Mouse (Mus musculus) lung, adult 2 months (tissue): ENCODE results near the gene Ube3b. TPM values are rescaled to one million over a fixed set of nuclear protein-coding genes. Genes with fewer than 3 reads are reported as not detected.

Experiments
- DNase-seq: peaks from one replicate; pipeline ENCODE4 v3.0.0; 2022
- H3K4me1 ChIP-seq: fragments of 200-500 bp; 2 replicates; pipeline ENCODE4 v1.6.1; 2011; ENCODE audit warnings: low read length; ENCODE audit not compliant: control insufficient read depth, insufficient read depth
- H3K4me3 ChIP-seq: fragments of 200-500 bp; replicated peaks from 2 replicates; pipeline ENCODE3; 2011; ENCODE audit warnings: low read depth, mild to moderate bottlenecking, control low read depth, low read length; ENCODE audit errors: extremely low read depth
- CTCF ChIP-seq: fragments of 200-500 bp; IDR thresholded peaks from 2 replicates; pipeline ENCODE4 v1.5.1; 2011; ENCODE audit warnings: mild to moderate bottlenecking, low read length, control low read depth; ENCODE audit not compliant: insufficient read depth
- POLR2A ChIP-seq: fragments of 200-500 bp; IDR thresholded peaks from 2 replicates; pipeline ENCODE4 v1.6.1; 2011; ENCODE audit warnings: low read depth, mild to moderate bottlenecking, control low read depth, low read length, borderline replicate concordance; ENCODE audit errors: extremely low read depth
- WGBS: fragments of 180-500 bp; shearing (Covaris S2); methylation state at CpG from one replicate; pipeline ENCODE4 v1.1.7; 2018; 5-methylcytosine and 5-hydroxymethylcytosine counted together
- polyA plus RNA-seq: library from polyadenylated mRNA; depleted of rRNA; stranded (reverse); fragments of >200 nt; gene quantifications from 2 replicates; pipeline ENCODE4 v1.2.3, GENCODE M21; 2012

The Ube3b gene
- polyA plus RNA-seq, 1 experiment = 74.3 TPM

- 27% methylated on average over 11 of the region's 11 CpGs for WGBS
- no peak overlapping the region for H3K4me3 ChIP-seq
These were observed 7.8 kb upstream of the Ube3b start for GRCm38 (mm10) chr5:114372565-114372964.

GRCm38 (mm10) chr5:114373174-114373573, 7.2 kb upstream of the Ube3b start:
- DNase-seq = peak; percentile 77
- TF ChIP-seq CTCF (no peak), POLR2A (0 out of 2 replicates have a peak, but pooled peaks have one; percentile 14)
- WGBS = 34% methylated on average over 11 of the region's 11 CpGs
- H3K4me3 ChIP-seq = no peak overlapping the region
- peaks cover 77% of the 10 kb centered on the region for H3K4me1 ChIP-seq

More at GRCm38 (mm10) chr5:114372565-114372964, 7.8 kb upstream of the Ube3b start:
- H3K4me1 ChIP-seq = peaks cover 75% of the 10 kb centered on the region
- TF ChIP-seq POLR2A = no peak
- no peak for TF ChIP-seq CTCF
- DNase-seq = peak; percentile 46

- H3K4me1 ChIP-seq = peaks cover 77% of the 10 kb centered on the region
- no peak for TF ChIP-seq POLR2A
- no peak for TF ChIP-seq CTCF
- no peak overlapping the region for H3K4me3 ChIP-seq
- no peak for DNase-seq
- 40% methylated on average over 9 of the region's 9 CpGs for WGBS
These were observed 6.8 kb upstream of the Ube3b start for GRCm38 (mm10) chr5:114373581-114373980.

GRCm38 (mm10) chr5:114374409-114375213, 5.8 kb upstream of the Ube3b start:
- peak; percentile 49 for DNase-seq

GRCm38 (mm10) chr5:114378177-114378920, 2.1 kb upstream of the Ube3b start:
- no peak for TF ChIP-seq CTCF
- TF ChIP-seq POLR2A = no peak
- Histone ChIP-seq H3K4me1 (peaks cover 42% of the 10 kb centered on the region), H3K4me3 (peak overlapping the region; percentile 51)
- DNase-seq = no peak
- WGBS = 3% methylated on average over 10 of the region's 10 CpGs

More at GRCm38 (mm10) chr5:114374409-114375213, 5.8 kb upstream of the Ube3b start:
- WGBS = 30% methylated on average over 23 of the region's 23 CpGs
- H3K4me3 ChIP-seq = peak overlapping the region; percentile 11
- TF ChIP-seq POLR2A (peak; percentile 49; the same call in 1 of the 2 replicates), CTCF (no peak)
- H3K4me1 ChIP-seq = peaks cover 73% of the 10 kb centered on the region

DNA sequence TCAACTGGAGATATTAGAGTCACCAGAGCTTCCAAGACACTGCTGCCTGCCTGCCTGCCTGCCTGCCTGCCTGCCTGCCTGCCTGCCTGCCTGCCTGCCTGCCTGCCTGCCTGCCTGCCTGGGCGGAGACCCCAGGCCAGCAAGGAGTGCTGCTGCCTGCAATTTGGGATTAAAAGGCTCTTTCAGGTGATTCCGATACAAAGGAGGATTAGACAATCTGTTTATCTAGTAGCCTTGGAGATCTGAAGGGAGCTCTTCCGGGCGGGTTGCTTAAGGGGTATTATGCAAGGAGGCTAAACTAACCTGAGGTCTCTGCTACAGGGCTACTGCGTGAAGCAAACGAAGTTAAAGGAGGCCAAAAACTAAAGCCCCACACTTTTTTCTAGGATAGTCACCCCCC, 1.5 kb upstream of the Ube3b start:
- peak; percentile 57 for DNase-seq
- H3K4me1 ChIP-seq = peaks cover 36% of the 10 kb centered on the region
- no peak for TF ChIP-seq CTCF
- no peak for TF ChIP-seq POLR2A
- 4% methylated on average over 6 of the region's 6 CpGs for WGBS
- peak overlapping the region; percentile 68 for H3K4me3 ChIP-seq

DNA sequence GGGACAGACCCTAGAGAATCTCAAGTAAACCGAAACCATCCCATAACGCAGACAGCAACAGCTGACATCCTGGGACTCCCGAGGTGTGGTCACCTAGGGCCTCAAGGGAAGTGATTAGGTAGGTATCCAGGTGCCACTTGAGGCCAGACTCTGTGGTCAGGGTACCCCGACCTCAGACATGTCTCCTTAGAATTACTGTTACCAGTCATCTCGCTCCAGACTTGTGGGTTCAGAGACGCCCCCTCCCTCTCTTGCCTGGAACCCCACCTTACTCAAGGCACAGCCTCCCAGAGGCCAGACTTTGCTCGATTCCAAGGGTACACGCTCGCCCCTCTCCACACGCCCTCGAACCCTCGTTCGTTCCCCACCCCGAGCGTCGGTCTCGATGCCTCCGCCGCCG, 644 bp upstream of the Ube3b start:
- Histone ChIP-seq H3K4me1 (peaks cover 29% of the 10 kb centered on the region), H3K4me3 (peak overlapping the region; percentile 68)
- under 1% methylated on average over 20 of the region's 20 CpGs for WGBS
- peak; percentile 52 for DNase-seq
- TF ChIP-seq CTCF (no peak), POLR2A (0 out of 2 replicates have a peak, but pooled peaks have one; percentile 4)

DNA sequence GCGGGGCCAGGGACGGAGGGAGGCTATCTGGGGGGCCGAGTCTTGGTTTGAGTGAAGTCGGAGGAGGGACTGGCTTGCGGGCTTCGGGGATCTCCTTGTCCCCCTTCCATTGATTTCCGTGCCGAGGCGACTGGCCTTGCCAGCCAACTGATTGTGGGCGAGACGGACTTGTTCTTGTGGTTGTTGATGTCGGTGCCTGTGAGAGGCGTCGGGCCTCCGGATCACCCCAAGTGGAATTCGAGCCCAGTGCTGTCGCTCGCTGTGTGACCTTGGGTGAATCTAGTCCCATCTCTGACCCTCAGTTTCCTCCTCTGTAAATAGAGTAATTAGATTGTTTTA, 575 bp downstream of the Ube3b start:
- TF ChIP-seq POLR2A = no peak
- TF ChIP-seq CTCF = no peak
- Histone ChIP-seq H3K4me1 (peaks cover 17% of the 10 kb centered on the region), H3K4me3 (peak overlapping the region; percentile 88)
- WGBS = under 1% methylated on average over 18 of the region's 18 CpGs
- no peak for DNase-seq

GRCm38 (mm10) chr5:114383184-114383904, 2.9 kb downstream of the Ube3b start:
- peak; percentile 51 for DNase-seq
- WGBS = 66% methylated on average over 9 of the region's 9 CpGs
- TF ChIP-seq POLR2A = no peak
- peak; percentile 90 for TF ChIP-seq CTCF
- H3K4me3 ChIP-seq = no peak overlapping the region
- H3K4me1 ChIP-seq = peaks cover 4% of the 10 kb centered on the region; the same call in 1 of the 2 replicates
